Mouse (Mus musculus) neural tube, embryonic 14.5 days (tissue): ENCODE results near the gene Dst. TPM values are rescaled to one million over a fixed set of nuclear protein-coding genes. Genes with fewer than 3 reads are reported as not detected.
A peak's percentile ranks its signal among the peaks of the same experiment; 100 is the strongest.

Experiments used
- ATAC-seq: fragments of 200-750 bp; cut with Nextera tagmentation; 2 replicates; pipeline ENCODE4 v1.8.0; 2017; ENCODE audit warnings: low read depth, mild to moderate bottlenecking, moderate TSS enrichment, moderate library complexity
- H3K27ac ChIP-seq: fragments of 300-500 bp; sonication (generic); 2 replicates; pipeline ENCODE4 v1.5.1; 2014; ENCODE audit warnings: low read depth, mild to moderate bottlenecking, control low read depth, low read length, moderate library complexity, mixed read lengths
- H3K27me3 ChIP-seq: fragments of 300-500 bp; sonication (generic); 2 replicates; pipeline ENCODE4 v1.6.1; 2014; ENCODE audit warnings: low read length; ENCODE audit not compliant: control insufficient read depth, insufficient read depth
- H3K36me3 ChIP-seq: fragments of 300-500 bp; sonication (generic); 2 replicates; pipeline ENCODE4 v1.6.1; 2014; ENCODE audit warnings: low read length, mixed read lengths; ENCODE audit not compliant: control insufficient read depth, insufficient read depth
- H3K4me1 ChIP-seq: fragments of 300-500 bp; sonication (generic); 2 replicates; pipeline ENCODE4 v1.6.1; 2014; ENCODE audit warnings: low read length; ENCODE audit not compliant: control insufficient read depth, insufficient read depth
- H3K4me2 ChIP-seq: fragments of 300-500 bp; sonication (generic); 2 replicates; pipeline ENCODE4 v1.6.1; 2014; ENCODE audit warnings: mild to moderate bottlenecking, low read depth, low read length, control low read depth
- H3K4me3 ChIP-seq: fragments of 300-500 bp; sonication (generic); 2 replicates; pipeline ENCODE4 v1.5.1; 2014; ENCODE audit warnings: low read depth, low read length, control low read depth, mixed read lengths
- H3K9ac ChIP-seq: fragments of 300-500 bp; sonication (generic); replicated peaks from 2 replicates; pipeline ENCODE4 v1.6.1; 2014; ENCODE audit warnings: low read depth, mild to moderate bottlenecking, control low read depth, low read length, mixed read lengths
- H3K9me3 ChIP-seq: fragments of 300-500 bp; sonication (generic); 2 replicates; pipeline ENCODE4 v1.6.1; 2016; ENCODE audit warnings: low read length; ENCODE audit not compliant: control insufficient read depth
- WGBS: fragments of 180-500 bp; shearing (Covaris S2); extraction: QIAGEN DNeasy Blood & Tissue Kit; methylation state at CpG from one replicate; pipeline ENCODE4 v1.1.7; 2014; 5-methylcytosine and 5-hydroxymethylcytosine counted together
- polyA plus RNA-seq: library from polyadenylated mRNA; unstranded; fragments of >200 nt; fragmentation: Nextera tagmentation; extraction: Ambion mirVana; gene quantifications from 2 replicates; pipeline ENCODE4 v1.2.1, GENCODE M21; 2014

Gene Dst
- polyA plus RNA-seq, 1 experiment from 2014 or later = 66.8 TPM

- Histone ChIP-seq H3K4me2 (no peak overlapping the region), H3K4me1 (no peaks in the 10 kb centered on the region), H3K27me3 (no peaks in the 10 kb centered on the region), H3K36me3 (peaks cover 47% of the 10 kb centered on the region), H3K9ac (no peak overlapping the region), H3K4me3 (no peak overlapping the region), H3K27ac (no peak overlapping the region), H3K9me3 (no peaks in the 10 kb centered on the region)
- 77% methylated on average over 3 of the region's 3 CpGs for WGBS
- ATAC-seq = no peak
Observed at GRCm38 (mm10) chr1:34211704-34212103, 303.7 kb downstream of the Dst start.

GRCm38 (mm10) chr1:34216456-34216855 is 308.4 kb downstream of the Dst start:
- Histone ChIP-seq H3K27me3 (no peaks in the 10 kb centered on the region), H3K9me3 (no peaks in the 10 kb centered on the region), H3K4me2 (no peak overlapping the region), H3K4me3 (no peak overlapping the region), H3K36me3 (peaks cover 44% of the 10 kb centered on the region), H3K9ac (no peak overlapping the region), H3K4me1 (no peaks in the 10 kb centered on the region), H3K27ac (no peak overlapping the region)
- no peak for ATAC-seq
- WGBS = 31% methylated on average over 2 of the region's 2 CpGs

GRCm38 (mm10) chr1:34218323-34218722 is 310.3 kb downstream of the Dst start:
- WGBS = 45% methylated on average over 6 of the region's 6 CpGs
- H3K4me1 ChIP-seq = no peaks in the 10 kb centered on the region
- ATAC-seq = peak; percentile 89; the same call in 1 of the 2 replicates
- no peak overlapping the region for H3K27ac ChIP-seq
- H3K9ac ChIP-seq = no peak overlapping the region
- H3K27me3 ChIP-seq = no peaks in the 10 kb centered on the region
- peaks cover 29% of the 10 kb centered on the region for H3K36me3 ChIP-seq
- no peak overlapping the region for H3K4me2 ChIP-seq
- H3K4me3 ChIP-seq = no peak overlapping the region
- no peaks in the 10 kb centered on the region for H3K9me3 ChIP-seq

GRCm38 (mm10) chr1:34218801-34219200 is 310.8 kb downstream of the Dst start:
- 86% methylated on average over 9 of the region's 9 CpGs for WGBS

GRCm38 (mm10) chr1:34220094-34220601 is 312.1 kb downstream of the Dst start:
- ATAC-seq = no peak
- H3K4me1 ChIP-seq = no peaks in the 10 kb centered on the region
- no peak overlapping the region for H3K4me3 ChIP-seq
- 92% methylated on average over 11 of the region's 11 CpGs for WGBS
- no peak overlapping the region for H3K4me2 ChIP-seq
- H3K27me3 ChIP-seq = no peaks in the 10 kb centered on the region
- no peak overlapping the region for H3K9ac ChIP-seq
- no peak overlapping the region for H3K27ac ChIP-seq
- no peaks in the 10 kb centered on the region for H3K9me3 ChIP-seq
- H3K36me3 ChIP-seq = peaks cover 27% of the 10 kb centered on the region

More at GRCm38 (mm10) chr1:34218801-34219200, 310.8 kb downstream of the Dst start:
- no peak overlapping the region for H3K27ac ChIP-seq
- no peak overlapping the region for H3K4me3 ChIP-seq
- no peak for ATAC-seq
- peaks cover 27% of the 10 kb centered on the region for H3K36me3 ChIP-seq
- no peaks in the 10 kb centered on the region for H3K9me3 ChIP-seq
- H3K27me3 ChIP-seq = no peaks in the 10 kb centered on the region
- no peak overlapping the region for H3K4me2 ChIP-seq
- no peak overlapping the region for H3K9ac ChIP-seq
- no peaks in the 10 kb centered on the region for H3K4me1 ChIP-seq

- no peak overlapping the region for H3K27ac ChIP-seq
- no peaks in the 10 kb centered on the region for H3K4me1 ChIP-seq
- no peaks in the 10 kb centered on the region for H3K9me3 ChIP-seq
- 92% methylated on average over 11 of the region's 11 CpGs for whole genome bisulfite sequencing
- no peak overlapping the region for H3K9ac ChIP-seq
- no peak overlapping the region for H3K4me3 ChIP-seq
- peaks cover 40% of the 10 kb centered on the region for H3K36me3 ChIP-seq
- H3K4me2 ChIP-seq = no peak overlapping the region
- H3K27me3 ChIP-seq = no peaks in the 10 kb centered on the region
- ATAC-seq = no peak
Observed at GRCm38 (mm10) chr1:34223866-34224265, 315.8 kb downstream of the Dst start.

- no peaks in the 10 kb centered on the region for H3K9me3 ChIP-seq
- 90% methylated on average over 8 of the region's 8 CpGs for WGBS
- H3K4me2 ChIP-seq = no peak overlapping the region
- peaks cover 36% of the 10 kb centered on the region for H3K36me3 ChIP-seq
- no peaks in the 10 kb centered on the region for H3K27me3 ChIP-seq
- H3K4me3 ChIP-seq = no peak overlapping the region
- no peak overlapping the region for H3K27ac ChIP-seq
- no peak overlapping the region for H3K9ac ChIP-seq
- H3K4me1 ChIP-seq = no peaks in the 10 kb centered on the region
- ATAC-seq = no peak
Observed at GRCm38 (mm10) chr1:34227676-34228075, 319.7 kb downstream of the Dst start.

- Histone ChIP-seq H3K36me3 (peaks cover 22% of the 10 kb centered on the region), H3K27ac (no peak overlapping the region), H3K4me3 (no peak overlapping the region), H3K9ac (no peak overlapping the region), H3K9me3 (no peaks in the 10 kb centered on the region), H3K4me1 (peaks cover 2% of the 10 kb centered on the region), H3K4me2 (no peak overlapping the region), H3K27me3 (no peaks in the 10 kb centered on the region)
- WGBS = 64% methylated on average over 2 of the region's 2 CpGs
- no peak for ATAC-seq
Observed at GRCm38 (mm10) chr1:34231041-34231440, 323.0 kb downstream of the Dst start.

GRCm38 (mm10) chr1:34236254-34236723 is 328.3 kb downstream of the Dst start:
- Histone ChIP-seq H3K36me3 (no peaks in the 10 kb centered on the region), H3K27me3 (no peaks in the 10 kb centered on the region), H3K9me3 (no peaks in the 10 kb centered on the region), H3K4me3 (peak overlapping the region; percentile 30), H3K4me2 (peak overlapping the region; percentile 55), H3K27ac (no peak overlapping the region), H3K9ac (peak overlapping the region; percentile 50), H3K4me1 (peaks cover 9% of the 10 kb centered on the region)
- peak; percentile 85 for ATAC-seq
- 0% methylated on average over 28 of the region's 28 CpGs for WGBS
